Mouse (Mus musculus) embryo, embryonic 9.5 days (tissue): ENCODE measurements around the gene E2f1.

Experiments used
- DNase-seq: peaks from one replicate; pipeline ENCODE4 v3.0.0-alpha.2; 2017; ENCODE audit errors: extremely low spot score

E2f1 gene

DNA sequence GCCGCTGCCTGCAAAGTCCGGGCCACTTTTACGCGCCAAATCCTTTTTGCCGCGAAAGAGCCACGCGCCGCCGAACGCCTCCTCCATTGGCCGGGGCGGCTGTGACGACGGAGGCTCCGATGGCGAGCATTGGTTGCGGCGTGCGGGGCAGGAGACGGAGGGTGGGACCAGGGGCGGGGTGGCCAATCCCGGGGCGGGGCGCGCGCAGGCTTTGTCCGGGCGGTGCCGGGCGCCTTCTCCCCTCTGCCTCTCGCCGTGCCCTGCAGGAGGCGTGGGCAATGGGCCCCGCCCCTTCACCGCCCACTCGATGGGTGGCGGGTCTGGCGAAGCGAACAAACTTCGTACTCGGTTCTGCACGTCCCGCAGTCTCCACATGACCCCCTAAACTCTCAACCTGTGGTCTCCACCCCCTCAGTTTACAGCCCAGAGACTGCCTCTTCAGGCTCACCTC is at the start of gene E2f1:
Gene E2f1, minus strand, starts transcription at position 57 of the 451 bp plus-strand sequence.
- DNase-seq, result peak; percentile 99

DNA sequence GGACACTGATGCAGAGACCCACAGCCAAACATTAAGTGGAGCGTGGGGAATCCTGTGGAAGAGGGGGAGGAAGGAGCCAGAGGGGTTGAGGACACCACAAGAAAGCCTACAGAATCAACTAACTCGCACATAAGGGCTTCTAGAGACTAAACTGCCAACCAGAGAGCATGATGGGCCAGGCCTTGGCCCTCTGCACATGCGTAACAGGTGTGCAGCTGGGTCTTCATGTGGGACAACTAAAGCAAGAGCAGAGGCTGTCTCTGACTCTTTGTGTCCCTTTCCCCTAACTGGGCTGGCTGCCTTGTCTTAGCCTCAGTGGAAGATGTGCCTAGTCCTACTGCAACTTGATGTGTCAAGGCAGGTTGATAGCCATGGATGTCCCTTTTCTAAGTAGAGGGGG is 47.4 kb upstream of the E2f1 start:
- DNase-seq, result no peak

DNA sequence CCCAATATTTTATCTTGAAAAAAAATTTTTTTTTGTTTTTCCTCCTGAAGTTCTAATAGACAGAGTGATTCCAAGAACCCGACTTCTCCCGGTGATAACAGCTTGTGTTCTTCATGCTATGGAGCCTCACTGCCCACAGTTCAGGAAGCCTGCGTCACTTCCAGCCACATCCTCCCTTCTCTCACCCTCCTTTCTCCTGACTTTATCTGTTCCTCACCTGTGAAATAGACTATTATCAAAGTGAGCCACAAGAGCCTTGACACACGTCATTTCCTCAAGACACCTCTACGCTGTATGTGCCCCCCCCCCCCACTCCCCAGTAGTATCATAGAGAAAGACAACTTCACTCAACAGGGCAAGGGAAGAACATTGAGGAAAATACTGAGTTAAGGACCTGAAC is 46.0 kb upstream of the E2f1 start:
- no peak for DNase-seq

- DNase-seq, result no peak
These were observed 45.3 kb upstream of the E2f1 start for GRCm38 (mm10) chr2:154614841-154615576.

DNA sequence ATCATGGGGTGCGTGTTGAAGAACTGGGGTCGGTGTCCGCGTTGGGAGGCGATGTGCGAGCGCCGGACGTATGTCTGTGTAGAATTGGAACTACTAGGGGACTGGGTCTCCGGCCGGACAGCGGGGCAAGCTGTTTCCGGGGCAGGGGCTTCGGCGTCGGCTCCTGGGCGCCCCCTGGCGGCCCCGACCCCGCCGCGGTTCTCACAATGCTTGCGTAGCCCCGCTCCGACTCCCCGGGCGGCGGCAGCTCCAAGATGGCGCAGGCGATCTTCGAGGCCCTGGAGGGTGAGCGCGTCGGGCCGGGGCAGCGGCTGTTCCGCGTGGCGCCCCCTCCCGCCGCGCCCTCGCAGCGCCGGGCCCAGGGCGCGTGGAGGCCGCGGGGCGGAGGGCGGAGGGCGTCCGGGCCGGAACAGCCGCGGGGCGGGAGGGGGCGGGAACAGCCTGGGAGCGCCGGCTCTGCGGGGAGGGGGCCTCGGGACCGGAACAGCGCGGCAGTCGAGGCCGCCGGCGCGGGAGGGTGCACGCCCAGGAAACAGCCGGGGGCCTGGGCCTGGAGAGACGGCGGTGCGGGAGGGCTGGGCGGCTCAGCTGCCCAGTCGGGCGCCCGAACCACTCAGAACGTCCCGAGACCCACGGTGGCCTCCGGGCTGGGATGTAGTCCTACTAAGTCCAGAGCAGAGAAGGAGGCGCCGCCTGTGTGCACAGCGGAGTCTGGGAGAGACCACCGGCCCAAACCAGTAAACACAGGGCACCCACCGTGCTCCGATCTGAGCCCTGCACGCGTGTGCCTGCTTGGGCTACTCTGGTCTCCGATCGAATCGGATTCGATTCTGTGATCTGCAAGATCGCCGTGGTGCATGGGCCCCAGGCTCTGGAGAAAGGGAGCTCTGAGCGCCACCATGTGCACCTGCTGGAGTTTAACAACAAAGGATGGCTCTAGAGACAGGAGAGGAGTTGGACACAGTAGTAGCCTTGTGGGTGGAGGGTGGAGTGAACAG is 43.7 kb upstream of the E2f1 start, which contains the start of the genes Zfp341 and 4930519P11Rik:
Gene Zfp341, plus strand, starts transcription at position 180 of the 998 bp plus-strand sequence.
Gene 4930519P11Rik, minus strand, starts transcription at position 320 of the 998 bp plus-strand sequence.
- DNase-seq, result peak; percentile 95

GRCm38 (mm10) chr2:154609050-154609767 is 39.5 kb upstream of the E2f1 start:
- DNase-seq, result no peak

GRCm38 (mm10) chr2:154606965-154607364 is 37.3 kb upstream of the E2f1 start:
- DNase-seq, result no peak

- no peak for DNase-seq
These were observed 34.5 kb upstream of the E2f1 start for GRCm38 (mm10) chr2:154604156-154604555.

- peak; percentile 97 for DNase-seq
These were observed 34.0 kb upstream of the E2f1 start, which contains the start of gene Pxmp4 for GRCm38 (mm10) chr2:154603638-154604153. Pxmp4 (minus strand) TSS chr2:154603708.

- no peak for DNase-seq
These were observed 33.4 kb upstream of the E2f1 start for GRCm38 (mm10) chr2:154603007-154603637.

DNA sequence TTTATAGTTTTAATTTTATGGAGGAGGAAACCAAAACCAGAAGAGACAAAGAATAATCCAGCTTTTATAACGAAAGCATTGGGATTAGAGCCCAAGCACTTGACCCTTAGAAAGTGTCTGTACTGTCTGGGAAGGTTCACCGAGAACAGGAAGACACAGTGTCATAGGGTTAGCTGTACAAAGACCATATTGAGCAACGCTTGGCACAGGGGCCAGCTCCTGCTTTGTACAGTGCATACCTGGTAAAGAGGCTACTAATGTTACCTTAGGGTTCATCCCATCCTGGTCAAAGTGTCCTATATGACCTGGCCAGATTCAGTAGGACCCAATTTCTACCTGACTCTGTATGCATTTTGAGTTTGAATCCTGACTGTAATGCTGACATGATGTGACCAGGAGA is 31.6 kb upstream of the E2f1 start:
- no peak for DNase-seq

- no peak for DNase-seq
These were observed 30.9 kb upstream of the E2f1 start for GRCm38 (mm10) chr2:154600586-154600985.

GRCm38 (mm10) chr2:154597399-154597798 is 27.7 kb upstream of the E2f1 start:
- DNase-seq, result no peak

DNA sequence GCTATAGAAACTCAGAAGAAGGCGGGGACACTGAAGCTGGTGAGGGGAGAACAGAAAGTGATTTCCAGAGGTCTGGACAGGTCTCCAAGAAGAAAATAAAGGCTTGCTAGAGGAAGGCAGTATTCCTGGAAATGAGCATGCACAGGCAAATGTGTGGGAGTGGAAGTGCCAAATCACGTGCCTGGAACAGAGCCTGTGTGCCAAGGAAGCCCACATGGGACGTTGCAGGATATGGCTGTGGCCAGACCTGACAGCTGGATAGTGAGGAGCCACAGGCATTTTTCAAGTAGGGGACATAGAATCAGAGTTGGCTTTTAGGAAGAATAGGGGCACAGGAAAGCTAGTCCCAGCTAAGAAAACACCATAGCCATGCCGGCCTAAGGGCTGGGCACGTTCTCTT is 26.1 kb upstream of the E2f1 start:
- DNase-seq, result no peak

DNA sequence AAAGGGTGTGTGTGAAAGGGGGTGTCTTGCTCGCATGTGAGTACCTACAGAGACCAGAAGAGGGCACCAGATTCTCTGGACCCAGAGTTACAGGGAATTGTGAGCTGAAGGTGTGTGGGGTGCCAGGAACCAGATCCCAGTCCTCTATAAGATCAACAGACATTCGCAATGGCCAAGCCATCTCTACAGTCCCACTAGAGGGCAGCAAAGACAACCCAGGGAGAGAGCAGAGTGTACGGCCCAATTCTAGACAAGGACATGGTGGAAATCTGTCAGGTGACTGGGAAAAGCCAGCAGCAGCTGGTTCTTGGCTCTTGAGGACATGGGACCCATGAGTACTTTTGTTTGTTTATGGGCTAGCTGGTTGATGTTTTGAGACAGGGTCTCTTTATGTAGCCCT is 23.3 kb upstream of the E2f1 start:
- DNase-seq, result no peak

- DNase-seq, result no peak
These were observed 21.5 kb upstream of the E2f1 start for GRCm38 (mm10) chr2:154591239-154591638.

GRCm38 (mm10) chr2:154589051-154589450 is 19.4 kb upstream of the E2f1 start:
- DNase-seq, result no peak

- no peak for DNase-seq
These were observed 16.7 kb upstream of the E2f1 start for GRCm38 (mm10) chr2:154586405-154586804.

DNA sequence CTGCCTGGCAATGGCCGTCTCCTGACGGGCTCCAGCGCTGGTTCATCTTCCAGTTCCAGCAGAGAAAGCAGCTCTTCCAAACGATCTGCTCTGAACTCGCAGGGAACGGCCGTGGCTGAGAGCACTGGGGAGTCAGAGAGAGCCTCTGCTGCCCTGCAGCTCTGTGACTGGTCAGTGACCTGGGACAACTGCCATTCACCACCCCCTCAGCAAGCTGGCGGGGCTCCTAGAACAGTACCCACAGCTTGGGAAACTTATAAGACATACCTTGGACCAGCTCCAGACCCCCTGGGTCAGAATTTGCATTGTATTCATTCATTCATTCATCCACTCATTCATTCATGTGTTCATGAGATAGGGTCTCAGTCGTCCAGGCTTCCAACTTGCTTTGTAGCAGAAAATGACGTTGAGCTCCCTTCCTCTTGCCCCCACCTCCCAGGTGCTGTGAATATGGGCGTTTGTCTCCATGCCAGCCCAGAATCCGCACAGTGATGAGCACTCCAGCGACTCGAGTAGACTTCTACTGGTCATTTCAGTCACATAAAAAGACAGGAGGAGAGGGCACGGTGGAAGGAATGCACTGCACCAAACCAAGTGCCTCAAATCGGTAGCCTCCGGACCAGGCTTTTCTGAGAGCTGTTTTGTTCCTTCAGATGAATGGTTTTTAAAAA is 15.4 kb upstream of the E2f1 start:
- DNase-seq, result no peak
